Mouse (Mus musculus): ENCODE measurements around the gene Szt2. TPM values are rescaled to one million over a fixed set of nuclear protein-coding genes. Genes with fewer than 3 reads are reported as not detected.
A peak's percentile ranks its signal among the peaks of the same experiment; 100 is the strongest.

Gene Szt2
- 13.3 and 14.2 TPM in 2 replicates for total RNA-seq (2015; ENCODE audit: low replicate concordance)
- 14.1 and 21.6 TPM in 2 replicates for total RNA-seq (2017; ENCODE audit: low replicate concordance)

GRCm38 (mm10) chr4:118409142-118409900 is at the start of gene Szt2, which contains the start of gene Med8:
Gene Szt2 (minus strand): TSS chr4:118409273.
Gene Med8 (plus strand): TSS chr4:118409337.
- ATAC-seq (replicated peaks; ENCODE audit: low FRiP score, poor library complexity, severe bottlenecking) = peak; percentile 98

DNA sequence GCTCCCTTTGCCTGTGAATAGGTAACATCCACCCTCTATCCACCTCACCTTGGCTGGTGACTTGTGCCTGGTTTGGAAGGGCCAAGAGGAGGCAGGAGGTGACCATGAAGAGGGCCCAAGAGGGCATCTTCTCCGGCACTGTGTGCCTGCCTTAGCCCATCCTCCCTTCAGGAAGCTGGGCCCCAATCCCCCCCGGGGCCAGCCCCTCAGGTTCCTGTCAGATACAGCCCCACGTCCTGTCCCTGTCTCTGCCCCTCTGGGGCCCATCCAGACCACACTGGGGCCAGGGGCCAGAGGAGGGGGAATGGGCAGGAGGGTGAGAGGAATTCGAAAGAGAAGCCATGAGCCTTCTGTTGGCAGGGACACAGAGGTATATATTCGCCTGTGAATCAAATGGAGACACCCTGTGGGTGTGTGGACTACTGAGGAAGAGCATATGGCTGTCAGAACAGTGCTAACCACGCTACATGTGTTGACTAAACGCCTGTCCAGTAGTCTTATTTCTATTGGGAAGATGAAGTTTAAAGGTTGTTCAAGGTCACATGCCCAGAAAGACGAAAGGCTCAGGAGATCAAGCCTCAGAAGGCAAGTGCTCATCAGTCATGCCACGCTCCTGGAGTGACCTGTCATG is 48.4 kb upstream of the Szt2 start, which contains the start of gene Mpl:
TSS of gene Mpl (minus strand) at position 169 of the 631 bp plus-strand sequence.
- ATAC-seq (replicated peaks; ENCODE audit: low FRiP score, poor library complexity, severe bottlenecking) = no peak

- no peak for ATAC-seq (replicated peaks; ENCODE audit: low FRiP score, poor library complexity, severe bottlenecking)
These were observed 37.5 kb upstream of the Szt2 start for GRCm38 (mm10) chr4:118446415-118447153.

DNA sequence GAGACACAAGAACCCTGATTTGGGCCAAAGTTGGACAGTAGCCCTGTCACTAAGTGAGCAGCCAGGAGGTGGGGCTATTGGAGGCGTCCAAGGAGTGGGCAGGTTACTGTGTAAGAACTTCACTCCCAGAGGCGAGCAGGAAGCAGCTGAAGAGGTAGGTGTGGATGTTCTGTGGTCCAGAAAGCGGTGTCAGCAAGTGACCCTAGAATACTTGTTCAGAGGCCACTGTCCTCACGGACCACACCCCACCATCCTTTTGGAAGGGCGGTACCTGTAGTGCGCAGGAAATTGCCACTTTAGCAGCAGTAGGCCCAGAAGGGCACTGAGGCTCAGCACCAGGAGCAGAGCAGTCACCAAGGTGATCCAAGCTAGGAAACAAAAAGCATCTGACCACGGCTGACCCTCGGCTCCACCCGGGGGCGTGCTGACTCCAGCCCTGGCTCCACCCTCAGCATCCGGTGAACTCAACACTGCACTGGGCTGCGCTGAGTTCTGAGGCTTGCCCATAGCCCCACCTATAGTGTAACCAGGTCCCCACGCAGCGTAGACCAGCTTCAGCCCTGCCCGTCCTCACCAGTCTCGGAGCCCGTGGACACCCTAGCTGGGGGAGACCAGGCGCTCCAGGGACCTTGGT is 36.8 kb upstream of the Szt2 start:
- no peak for ATAC-seq (replicated peaks; ENCODE audit: low FRiP score, poor library complexity, severe bottlenecking)

- no peak for ATAC-seq (replicated peaks; ENCODE audit: low FRiP score, poor library complexity, severe bottlenecking)
These were observed 36.0 kb upstream of the Szt2 start for GRCm38 (mm10) chr4:118445088-118445487.

- peak; percentile 53 for ATAC-seq (replicated peaks; ENCODE audit: low FRiP score, poor library complexity, severe bottlenecking)
These were observed 28.8 kb upstream of the Szt2 start for GRCm38 (mm10) chr4:118437829-118438253.

- peak; percentile 95 for ATAC-seq (replicated peaks; ENCODE audit: low FRiP score, poor library complexity, severe bottlenecking)
These were observed 27.9 kb upstream of the Szt2 start, which contains the start of gene Cdc20 for GRCm38 (mm10) chr4:118436820-118437603. Gene Cdc20 (minus strand): TSS chr4:118437352.

GRCm38 (mm10) chr4:118432332-118432731 is 23.3 kb upstream of the Szt2 start:
- ATAC-seq (replicated peaks; ENCODE audit: low FRiP score, poor library complexity, severe bottlenecking) = no peak

DNA sequence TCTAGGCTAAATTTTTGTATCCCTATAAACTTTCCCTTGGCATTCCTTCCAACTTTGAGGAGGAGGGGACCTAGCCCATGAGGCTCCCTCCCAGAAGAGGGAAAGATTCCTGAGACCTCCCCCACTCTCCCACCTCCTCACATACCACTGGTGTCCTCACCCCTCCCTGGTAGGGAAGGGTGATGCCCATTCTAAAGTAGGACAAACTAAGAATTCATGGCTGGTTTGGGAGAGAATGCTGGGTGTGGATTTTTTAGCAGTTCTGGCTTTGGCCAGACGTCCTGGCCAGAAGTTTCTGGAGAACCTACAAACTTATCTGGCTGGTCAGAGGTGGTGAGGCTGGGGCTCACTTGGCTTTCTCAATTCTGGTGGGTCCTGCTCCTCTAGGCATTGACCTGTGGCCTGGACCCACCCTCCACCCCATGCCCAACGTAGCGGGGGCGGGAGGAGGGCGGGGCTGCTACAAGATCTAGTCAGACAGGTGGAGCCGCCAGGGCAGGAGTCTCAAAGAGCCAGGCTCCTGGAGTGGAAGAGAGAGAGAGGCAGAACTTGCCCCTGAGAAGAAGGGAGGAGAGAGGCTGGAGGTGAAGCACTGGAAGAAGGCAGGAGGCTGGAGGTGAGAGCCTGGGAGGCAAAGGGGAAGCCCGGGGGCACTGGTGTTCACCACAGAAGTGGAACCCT is 20.3 kb upstream of the Szt2 start:
- 0 out of 2 replicates have a peak, but pooled peaks have one; percentile 19 for ATAC-seq (replicated peaks; ENCODE audit: low FRiP score, poor library complexity, severe bottlenecking)

- peak; percentile 51 for ATAC-seq (replicated peaks; ENCODE audit: low FRiP score, poor library complexity, severe bottlenecking)
These were observed 19.6 kb upstream of the Szt2 start for GRCm38 (mm10) chr4:118428531-118429214.

GRCm38 (mm10) chr4:118427768-118428451 is 18.8 kb upstream of the Szt2 start, which contains the start of gene Elovl1:
Gene Elovl1 (plus strand): TSS chr4:118428093.
- peak; percentile 85 for ATAC-seq (replicated peaks; ENCODE audit: low FRiP score, poor library complexity, severe bottlenecking)

- peak; percentile 38 for ATAC-seq (replicated peaks; ENCODE audit: low FRiP score, poor library complexity, severe bottlenecking)
These were observed 18.3 kb upstream of the Szt2 start for GRCm38 (mm10) chr4:118427415-118427767.

GRCm38 (mm10) chr4:118425374-118425773 is 16.3 kb upstream of the Szt2 start:
- ATAC-seq (replicated peaks; ENCODE audit: low FRiP score, poor library complexity, severe bottlenecking) = no peak

DNA sequence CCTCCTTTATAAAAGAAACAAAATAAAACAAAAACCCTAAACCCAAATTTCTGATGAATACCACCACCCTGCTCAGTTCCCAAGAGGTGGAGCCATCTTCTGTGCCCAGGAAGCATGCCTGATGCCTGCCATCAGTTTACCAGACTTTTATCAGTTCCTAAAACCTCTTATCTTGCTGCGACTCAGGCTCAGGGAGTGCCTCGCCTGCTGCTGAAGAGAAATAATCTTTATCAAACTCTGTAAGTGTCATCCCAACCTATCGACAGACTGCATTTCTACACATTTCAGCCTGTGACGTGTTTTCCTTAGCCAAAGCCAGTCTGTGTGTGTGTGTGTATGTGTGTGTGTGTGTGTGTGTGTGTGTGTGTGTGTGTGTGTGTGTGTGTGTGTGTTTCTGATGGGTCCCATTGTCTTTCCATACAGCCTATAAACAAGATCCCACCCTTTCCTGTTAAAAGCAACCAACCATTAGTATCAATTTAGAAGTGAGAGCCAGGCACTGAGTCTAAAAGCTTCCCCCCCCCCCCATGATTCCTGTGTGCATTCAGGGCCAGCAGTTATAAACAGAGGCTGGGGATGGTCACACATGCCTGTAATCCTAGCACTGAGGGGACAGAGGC is 15.6 kb upstream of the Szt2 start:
- peak; percentile 45 for ATAC-seq (replicated peaks; ENCODE audit: low FRiP score, poor library complexity, severe bottlenecking)

DNA sequence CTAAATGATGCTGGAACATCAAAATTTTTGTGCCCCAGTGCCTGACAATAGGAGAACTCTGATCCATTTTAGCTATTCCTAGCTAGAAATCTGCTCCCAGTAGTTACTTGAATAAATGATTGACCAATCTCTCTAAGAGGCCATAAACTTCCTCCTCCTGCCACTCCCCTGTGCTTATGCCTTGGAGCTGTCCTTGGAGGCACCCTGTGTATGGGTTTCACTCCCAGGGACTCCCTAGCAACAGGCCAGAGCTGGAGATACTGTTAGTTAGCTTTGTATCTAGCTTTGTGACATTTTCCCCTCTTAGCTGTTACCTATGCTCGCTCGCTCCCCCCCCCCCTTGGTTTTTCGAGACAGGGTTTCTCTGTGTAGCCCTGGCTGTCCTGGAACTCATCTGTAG is 12.3 kb upstream of the Szt2 start:
- ATAC-seq (replicated peaks; ENCODE audit: low FRiP score, poor library complexity, severe bottlenecking) = no peak

DNA sequence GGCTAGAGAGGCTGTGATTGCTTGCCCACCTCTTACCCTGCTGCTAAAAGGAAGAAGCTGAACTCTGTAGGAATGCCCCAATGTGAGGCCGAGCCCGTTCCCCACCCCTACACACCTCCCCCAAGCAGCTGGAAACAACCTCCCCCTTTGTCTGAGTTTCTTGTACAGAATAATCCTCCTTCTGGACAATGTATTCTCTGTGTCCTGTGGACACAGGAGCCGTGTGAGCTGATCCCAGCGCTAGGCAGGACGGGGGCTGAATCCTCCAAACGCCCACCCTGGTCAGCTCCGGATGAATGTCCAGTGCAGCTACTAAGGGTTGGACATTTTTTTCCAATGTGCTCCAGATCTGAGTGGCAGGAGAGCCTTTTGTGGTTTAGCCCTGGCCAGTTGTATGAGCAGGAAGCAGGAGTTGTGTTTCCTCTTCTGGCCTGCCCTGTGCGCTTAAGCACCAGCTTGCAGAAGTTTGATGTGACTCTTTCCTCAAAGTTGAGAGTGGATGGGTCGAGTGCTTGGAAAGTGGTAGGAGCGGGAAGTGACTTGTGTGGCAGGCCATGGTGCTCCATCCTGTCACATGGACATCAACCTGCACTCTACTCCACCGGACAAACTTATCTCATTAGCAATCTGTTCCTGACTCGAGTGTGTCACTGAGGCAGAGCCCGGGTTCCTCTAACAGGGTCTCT is 8.2 kb upstream of the Szt2 start:
- no peak for ATAC-seq (replicated peaks; ENCODE audit: low FRiP score, poor library complexity, severe bottlenecking)

Measured in erythroblast, adult 5-6 weeks (primary cell).